Mouse (Mus musculus) forebrain, embryonic 13.5 days (tissue): ENCODE results near the gene Med27. TPM values are rescaled to one million over a fixed set of nuclear protein-coding genes. Genes with fewer than 3 reads are reported as not detected.

ENCODE experiments used
- ATAC-seq: fragments of 200-750 bp; cut with Nextera tagmentation; 2 replicates; pipeline ENCODE4 v1.8.0; 2017
- H3K27ac ChIP-seq: fragments of 300-500 bp; sonication (generic); 2 replicates; pipeline ENCODE4 v1.5.1; 2015; ENCODE audit warnings: inconsistent platforms, mild to moderate bottlenecking, moderate library complexity
- H3K27me3 ChIP-seq: fragments of 300-500 bp; sonication (generic); 2 replicates; pipeline ENCODE4 v1.6.1; 2015; ENCODE audit warnings: mild to moderate bottlenecking, inconsistent platforms
- H3K36me3 ChIP-seq: fragments of 300-500 bp; sonication (generic); 2 replicates; pipeline ENCODE4 v1.6.1; 2015; ENCODE audit warnings: mild to moderate bottlenecking, inconsistent platforms; ENCODE audit not compliant: poor library complexity, severe bottlenecking
- H3K4me1 ChIP-seq: fragments of 300-500 bp; sonication (generic); 2 replicates; pipeline ENCODE4 v1.6.1; 2015; ENCODE audit warnings: inconsistent platforms
- H3K4me2 ChIP-seq: fragments of 300-500 bp; sonication (generic); 2 replicates; pipeline ENCODE4 v1.6.1; 2015; ENCODE audit warnings: inconsistent platforms, mild to moderate bottlenecking, moderate library complexity
- H3K4me3 ChIP-seq: fragments of 300-500 bp; sonication (generic); 2 replicates; pipeline ENCODE4 v1.5.1; 2015; ENCODE audit warnings: mild to moderate bottlenecking, inconsistent platforms
- H3K9ac ChIP-seq: fragments of 300-500 bp; sonication (generic); 2 replicates; pipeline ENCODE4 v1.6.1; 2015; ENCODE audit warnings: mild to moderate bottlenecking, inconsistent platforms
- H3K9me3 ChIP-seq: fragments of 300-500 bp; sonication (generic); replicated peaks from 2 replicates; pipeline ENCODE4 v1.6.1; 2016; ENCODE audit warnings: inconsistent platforms
- WGBS: fragments of 180-500 bp; shearing (Covaris S2); methylation state at CpG from one replicate; pipeline ENCODE4 v1.1.7; 2015; 5-methylcytosine and 5-hydroxymethylcytosine counted together
- polyA plus RNA-seq: library from polyadenylated mRNA; unstranded; fragments of >200 nt; fragmentation: Nextera tagmentation; extraction: Ambion mirVana; gene quantifications from 2 replicates; pipeline ENCODE4 v1.2.1, GENCODE M21; 2015

The Med27 gene
- polyA plus RNA-seq, 1 experiment from 2014 or later = 100 TPM

- peak overlapping the region; percentile 52; the same call in 1 of the 2 replicates for H3K27ac ChIP-seq
- peaks cover 73% of the 10 kb centered on the region for H3K4me1 ChIP-seq
- H3K9me3 ChIP-seq = no peaks in the 10 kb centered on the region
Observed at GRCm38 (mm10) chr2:29486491-29486890, 139.9 kb downstream of the Med27 start.

GRCm38 (mm10) chr2:29487652-29488051 is 141.0 kb downstream of the Med27 start:
- Histone ChIP-seq H3K36me3 (no peaks in the 10 kb centered on the region), H3K4me1 (peaks cover 65% of the 10 kb centered on the region), H3K4me3 (no peak overlapping the region), H3K9me3 (no peaks in the 10 kb centered on the region), H3K27me3 (peaks cover 22% of the 10 kb centered on the region), H3K4me2 (no peak overlapping the region), H3K27ac (peak overlapping the region; percentile 25; the same call in 1 of the 2 replicates), H3K9ac (no peak overlapping the region)
- 71% methylated on average over 2 of the region's 2 CpGs for WGBS
- no peak for ATAC-seq

More at GRCm38 (mm10) chr2:29486491-29486890, 139.9 kb downstream of the Med27 start:
- H3K36me3 ChIP-seq = no peaks in the 10 kb centered on the region
- peak overlapping the region; percentile 10; the same call in 1 of the 2 replicates for H3K4me2 ChIP-seq
- ATAC-seq = 0 out of 2 replicates have a peak, but pooled peaks have one; percentile 41
- H3K27me3 ChIP-seq = peaks cover 22% of the 10 kb centered on the region
- 29% methylated on average over 7 of the region's 7 CpGs for WGBS
- H3K9ac ChIP-seq = no peak overlapping the region
- H3K4me3 ChIP-seq = no peak overlapping the region

GRCm38 (mm10) chr2:29488379-29489236 is 142.0 kb downstream of the Med27 start:
- H3K9ac ChIP-seq = peak overlapping the region; percentile 8; the same call in 1 of the 2 replicates
- H3K36me3 ChIP-seq = no peaks in the 10 kb centered on the region
- WGBS = 56% methylated on average over 13 of the region's 13 CpGs
- H3K4me3 ChIP-seq = no peak overlapping the region
- no peaks in the 10 kb centered on the region for H3K9me3 ChIP-seq
- H3K4me2 ChIP-seq = no peak overlapping the region
- ATAC-seq = no peak
- H3K4me1 ChIP-seq = peaks cover 65% of the 10 kb centered on the region
- peak overlapping the region; percentile 20; the same call in 1 of the 2 replicates for H3K27ac ChIP-seq
- H3K27me3 ChIP-seq = peaks cover 19% of the 10 kb centered on the region

- no peak for ATAC-seq
- Histone ChIP-seq H3K27me3 (0 out of 2 replicates have a peak, but pooled peaks cover 4% of the 10 kb centered on the region), H3K27ac (no peak overlapping the region), H3K36me3 (no peaks in the 10 kb centered on the region), H3K9ac (no peak overlapping the region), H3K4me2 (no peak overlapping the region), H3K9me3 (no peaks in the 10 kb centered on the region), H3K4me1 (peaks cover 72% of the 10 kb centered on the region), H3K4me3 (no peak overlapping the region)
- WGBS = 87% methylated on average over 6 of the region's 6 CpGs
Observed at GRCm38 (mm10) chr2:29491656-29492055, 145.0 kb downstream of the Med27 start.

GRCm38 (mm10) chr2:29493396-29494031 is 146.9 kb downstream of the Med27 start:
- H3K4me2 ChIP-seq = 0 out of 2 replicates have a peak overlapping the region, but pooled peaks have one; percentile 15
- 13% methylated on average over 9 of the region's 9 CpGs for WGBS
- H3K4me1 ChIP-seq = peaks cover 55% of the 10 kb centered on the region
- H3K27me3 ChIP-seq = 0 out of 2 replicates have a peak, but pooled peaks cover 4% of the 10 kb centered on the region
- no peak overlapping the region for H3K4me3 ChIP-seq
- H3K36me3 ChIP-seq = no peaks in the 10 kb centered on the region
- peak overlapping the region; percentile 77 for H3K27ac ChIP-seq
- ATAC-seq = peak; percentile 57
- no peaks in the 10 kb centered on the region for H3K9me3 ChIP-seq
- peak overlapping the region; percentile 14; the same call in 1 of the 2 replicates for H3K9ac ChIP-seq

GRCm38 (mm10) chr2:29495271-29495670 is 148.7 kb downstream of the Med27 start:
- 57% methylated on average over 2 of the region's 2 CpGs for WGBS
- Histone ChIP-seq H3K4me1 (peaks cover 46% of the 10 kb centered on the region), H3K9me3 (no peaks in the 10 kb centered on the region), H3K36me3 (no peaks in the 10 kb centered on the region), H3K27ac (peak overlapping the region; percentile 69), H3K9ac (no peak overlapping the region; the same call in 1 of the 2 replicates), H3K4me3 (no peak overlapping the region), H3K4me2 (no peak overlapping the region), H3K27me3 (no peaks in the 10 kb centered on the region)
- ATAC-seq = peak; percentile 66

GRCm38 (mm10) chr2:29500601-29501350 is 154.2 kb downstream of the Med27 start:
- H3K27me3 ChIP-seq = no peaks in the 10 kb centered on the region
- peaks cover 19% of the 10 kb centered on the region for H3K4me1 ChIP-seq
- 66% methylated on average over 9 of the region's 9 CpGs for WGBS
- H3K9ac ChIP-seq = no peak overlapping the region
- H3K4me3 ChIP-seq = no peak overlapping the region
- no peak overlapping the region for H3K27ac ChIP-seq
- ATAC-seq = no peak
- no peak overlapping the region for H3K4me2 ChIP-seq
- H3K9me3 ChIP-seq = no peaks in the 10 kb centered on the region
- H3K36me3 ChIP-seq = peaks cover 3% of the 10 kb centered on the region; the same call in 1 of the 2 replicates

- WGBS = 89% methylated on average over 4 of the region's 4 CpGs
- no peak overlapping the region for H3K4me2 ChIP-seq
- H3K27ac ChIP-seq = no peak overlapping the region
- no peak for ATAC-seq
- H3K36me3 ChIP-seq = peaks cover 3% of the 10 kb centered on the region; the same call in 1 of the 2 replicates
- no peaks in the 10 kb centered on the region for H3K27me3 ChIP-seq
- no peaks in the 10 kb centered on the region for H3K9me3 ChIP-seq
- H3K4me3 ChIP-seq = no peak overlapping the region
- H3K9ac ChIP-seq = no peak overlapping the region
- peaks cover 18% of the 10 kb centered on the region for H3K4me1 ChIP-seq
Observed at GRCm38 (mm10) chr2:29501381-29501780, 154.8 kb downstream of the Med27 start.

GRCm38 (mm10) chr2:29504848-29505247 is 158.2 kb downstream of the Med27 start:
- H3K27ac ChIP-seq = no peak overlapping the region

GRCm38 (mm10) chr2:29506411-29506810 is 159.8 kb downstream of the Med27 start:
- ATAC-seq = no peak
- WGBS = 34% methylated on average over 4 of the region's 4 CpGs
- no peak overlapping the region for H3K27ac ChIP-seq
- no peaks in the 10 kb centered on the region for H3K27me3 ChIP-seq
- no peak overlapping the region for H3K4me2 ChIP-seq
- H3K9me3 ChIP-seq = no peaks in the 10 kb centered on the region
- H3K9ac ChIP-seq = no peak overlapping the region
- H3K36me3 ChIP-seq = 0 out of 2 replicates have a peak, but pooled peaks cover 6% of the 10 kb centered on the region
- H3K4me3 ChIP-seq = no peak overlapping the region
- H3K4me1 ChIP-seq = peaks cover 15% of the 10 kb centered on the region

More at GRCm38 (mm10) chr2:29504848-29505247, 158.2 kb downstream of the Med27 start:
- no peak overlapping the region for H3K4me2 ChIP-seq
- peaks cover 23% of the 10 kb centered on the region for H3K4me1 ChIP-seq
- no peak for ATAC-seq
- H3K36me3 ChIP-seq = peaks cover 6% of the 10 kb centered on the region; the same call in 1 of the 2 replicates
- no peaks in the 10 kb centered on the region for H3K9me3 ChIP-seq
- WGBS = 64% methylated on average over 6 of the region's 6 CpGs
- H3K27me3 ChIP-seq = no peaks in the 10 kb centered on the region
- H3K4me3 ChIP-seq = no peak overlapping the region
- no peak overlapping the region for H3K9ac ChIP-seq

GRCm38 (mm10) chr2:29513131-29513530 is 166.5 kb downstream of the Med27 start:
- 0 out of 2 replicates have a peak, but pooled peaks cover 3% of the 10 kb centered on the region for H3K36me3 ChIP-seq
- H3K4me3 ChIP-seq = no peak overlapping the region
- 27% methylated on average over 7 of the region's 7 CpGs for WGBS
- H3K9me3 ChIP-seq = no peaks in the 10 kb centered on the region
- no peak overlapping the region; the same call in 1 of the 2 replicates for H3K9ac ChIP-seq
- ATAC-seq = no peak
- no peaks in the 10 kb centered on the region for H3K27me3 ChIP-seq
- peak overlapping the region; percentile 19; the same call in 1 of the 2 replicates for H3K27ac ChIP-seq
- no peak overlapping the region for H3K4me2 ChIP-seq
- H3K4me1 ChIP-seq = peaks cover 66% of the 10 kb centered on the region
